Mouse (Mus musculus): ENCODE data around the gene Jmjd6.
"Not testable (repeated sequence)": the region's sequence is repeated elsewhere in the genome, so short reads cannot be mapped to it uniquely, and the experiment has no call there.

The Jmjd6 gene

GRCm38 (mm10) chr11:116851576-116852290 is 8.5 kb upstream of the Jmjd6 start:
- DNase-seq (ENCODE audit: low read depth) = no peak

- no peak for DNase-seq (ENCODE audit: low read depth)
Measured at GRCm38 (mm10) chr11:116850833-116851477, 7.7 kb upstream of the Jmjd6 start.

GRCm38 (mm10) chr11:116850085-116850484 is 6.8 kb upstream of the Jmjd6 start:
- DNase-seq (ENCODE audit: low read depth) = no peak

GRCm38 (mm10) chr11:116849587-116849986 is 6.3 kb upstream of the Jmjd6 start:
- DNase-seq (ENCODE audit: low read depth) = no peak

GRCm38 (mm10) chr11:116848877-116849178 is 5.6 kb upstream of the Jmjd6 start:
- not testable (repeated sequence) for DNase-seq (ENCODE audit: low read depth)

GRCm38 (mm10) chr11:116848086-116848876 is 5.0 kb upstream of the Jmjd6 start:
- DNase-seq (ENCODE audit: low read depth) = no peak

GRCm38 (mm10) chr11:116847187-116848085 is 4.2 kb upstream of the Jmjd6 start:
- no peak for DNase-seq (ENCODE audit: low read depth)

GRCm38 (mm10) chr11:116846593-116847181 is 3.4 kb upstream of the Jmjd6 start:
- DNase-seq (ENCODE audit: low read depth) = no peak

- DNase-seq (ENCODE audit: low read depth) = no peak
Measured at GRCm38 (mm10) chr11:116842531-116843260, 553 bp downstream of the Jmjd6 start.

GRCm38 (mm10) chr11:116840748-116841147 is 2.5 kb downstream of the Jmjd6 start:
- no peak for DNase-seq (ENCODE audit: low read depth)

- no peak for DNase-seq (ENCODE audit: low read depth)
Measured at GRCm38 (mm10) chr11:116839601-116840000, 3.6 kb downstream of the Jmjd6 start.

- DNase-seq (ENCODE audit: low read depth) = no peak
Measured at GRCm38 (mm10) chr11:116838936-116839335, 4.3 kb downstream of the Jmjd6 start.

GRCm38 (mm10) chr11:116837441-116837840 is 5.8 kb downstream of the Jmjd6 start:
- no peak for DNase-seq (ENCODE audit: low read depth)

GRCm38 (mm10) chr11:116836283-116836682 is 7.0 kb downstream of the Jmjd6 start:
- no peak for DNase-seq (ENCODE audit: low read depth)

GRCm38 (mm10) chr11:116834954-116835353 is 8.3 kb downstream of the Jmjd6 start:
- no peak for DNase-seq (ENCODE audit: low read depth)

GRCm38 (mm10) chr11:116832172-116832685 is 11.0 kb downstream of the Jmjd6 start:
- no peak for DNase-seq (ENCODE audit: low read depth)

- no peak for DNase-seq (ENCODE audit: low read depth)
Measured at GRCm38 (mm10) chr11:116827534-116828165, 15.6 kb downstream of the Jmjd6 start, which contains the start of gene Mxra7. Gene Mxra7 (minus strand): TSS chr11:116828046.

- DNase-seq (ENCODE audit: low read depth) = no peak
Measured at GRCm38 (mm10) chr11:116826550-116827504, 16.4 kb downstream of the Jmjd6 start.

- DNase-seq (ENCODE audit: low read depth) = no peak
Measured at GRCm38 (mm10) chr11:116825230-116825629, 18.0 kb downstream of the Jmjd6 start.

Data from c-Kit-positive CD71-negative TER-119-negative erythroid progenitor cells, embryonic 14.5 days (primary cell).